Mouse (Mus musculus) cerebellum, adult 11 months (tissue): ENCODE measurements around the gene Gm48552.

Experiments
- DNase-seq: peaks from one replicate; pipeline ENCODE4 v3.0.0; 2022

The Gm48552 gene

GRCm38 (mm10) chr10:81407539-81408423 is 19.0 kb downstream of the Gm48552 start:
- peak; percentile 80 for DNase-seq

- DNase-seq, result no peak
These were observed 19.6 kb downstream of the Gm48552 start for GRCm38 (mm10) chr10:81408424-81408729.

- DNase-seq, result peak; percentile 72
These were observed 20.1 kb downstream of the Gm48552 start for GRCm38 (mm10) chr10:81408871-81409291.

- no peak for DNase-seq
These were observed 20.5 kb downstream of the Gm48552 start for GRCm38 (mm10) chr10:81409330-81409729.

GRCm38 (mm10) chr10:81410350-81410749 is 21.5 kb downstream of the Gm48552 start:
- DNase-seq, result peak; percentile 35

GRCm38 (mm10) chr10:81410981-81411380 is 22.2 kb downstream of the Gm48552 start:
- no peak for DNase-seq

- DNase-seq, result peak; percentile 90
These were observed 22.9 kb downstream of the Gm48552 start for GRCm38 (mm10) chr10:81411471-81412400.

GRCm38 (mm10) chr10:81412586-81413309 is 23.9 kb downstream of the Gm48552 start:
- DNase-seq, result peak; percentile 47

- peak; percentile 85 for DNase-seq
These were observed 24.8 kb downstream of the Gm48552 start for GRCm38 (mm10) chr10:81413310-81414261.

GRCm38 (mm10) chr10:81414682-81415081 is 25.9 kb downstream of the Gm48552 start:
- no peak for DNase-seq

- DNase-seq, result no peak
These were observed 26.3 kb downstream of the Gm48552 start for GRCm38 (mm10) chr10:81415146-81415545.

- no peak for DNase-seq
These were observed 26.9 kb downstream of the Gm48552 start for GRCm38 (mm10) chr10:81415549-81416310.

GRCm38 (mm10) chr10:81416581-81417226 is 27.9 kb downstream of the Gm48552 start:
- peak; percentile 95 for DNase-seq

- DNase-seq, result peak; percentile 47
These were observed 28.7 kb downstream of the Gm48552 start for GRCm38 (mm10) chr10:81417227-81418215.

- DNase-seq, result peak; percentile 31
These were observed 29.6 kb downstream of the Gm48552 start for GRCm38 (mm10) chr10:81418216-81419070.

GRCm38 (mm10) chr10:81419111-81419928 is 30.5 kb downstream of the Gm48552 start:
- DNase-seq, result peak; percentile 24

GRCm38 (mm10) chr10:81420191-81420767 is 31.5 kb downstream of the Gm48552 start:
- DNase-seq, result peak; percentile 64
